Mouse (Mus musculus): ENCODE data around the gene Srcin1. TPM values are rescaled to one million over a fixed set of nuclear protein-coding genes. Genes with fewer than 3 reads are reported as not detected.
A peak's percentile ranks its signal among the peaks of the same experiment; 100 is the strongest.

The Srcin1 gene
- total RNA-seq, 2 experiments from 2014 or later: 271 to 286 TPM

DNA sequence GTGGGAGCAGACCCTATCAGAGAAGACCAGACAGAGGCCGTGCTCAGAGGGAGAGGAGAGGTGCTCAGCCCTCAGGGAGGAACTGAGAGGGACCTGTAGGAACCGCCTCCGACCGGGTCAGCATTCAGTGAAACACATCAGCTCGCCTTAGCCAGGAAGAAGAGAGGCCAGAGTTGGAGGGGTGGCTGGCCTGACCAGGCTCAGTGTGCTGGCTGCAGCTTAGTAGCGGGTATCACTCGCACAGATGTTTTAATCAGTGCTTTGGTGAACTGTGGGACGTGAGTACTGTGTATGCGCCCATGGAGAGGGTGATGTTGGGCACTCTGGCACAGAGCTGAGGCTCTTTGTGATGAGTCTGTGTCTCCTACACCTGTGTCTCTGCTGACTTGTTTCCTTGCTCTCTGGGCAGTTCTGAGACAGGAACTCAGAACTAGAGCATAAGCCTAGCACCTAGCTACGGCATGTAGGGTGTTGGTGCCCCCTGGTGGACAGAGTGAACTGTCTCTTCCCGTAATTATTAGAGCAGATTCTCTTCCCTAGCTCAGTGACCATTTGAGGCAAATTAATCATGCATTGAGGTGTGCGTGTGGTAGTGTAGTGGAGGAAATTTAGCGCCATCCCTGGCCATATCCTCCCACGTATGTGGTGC, 107.2 kb downstream of the Srcin1 start:
- DNase-seq (ENCODE audit: low spot score in 2 of 2): peak; percentile 89 to 92

DNA sequence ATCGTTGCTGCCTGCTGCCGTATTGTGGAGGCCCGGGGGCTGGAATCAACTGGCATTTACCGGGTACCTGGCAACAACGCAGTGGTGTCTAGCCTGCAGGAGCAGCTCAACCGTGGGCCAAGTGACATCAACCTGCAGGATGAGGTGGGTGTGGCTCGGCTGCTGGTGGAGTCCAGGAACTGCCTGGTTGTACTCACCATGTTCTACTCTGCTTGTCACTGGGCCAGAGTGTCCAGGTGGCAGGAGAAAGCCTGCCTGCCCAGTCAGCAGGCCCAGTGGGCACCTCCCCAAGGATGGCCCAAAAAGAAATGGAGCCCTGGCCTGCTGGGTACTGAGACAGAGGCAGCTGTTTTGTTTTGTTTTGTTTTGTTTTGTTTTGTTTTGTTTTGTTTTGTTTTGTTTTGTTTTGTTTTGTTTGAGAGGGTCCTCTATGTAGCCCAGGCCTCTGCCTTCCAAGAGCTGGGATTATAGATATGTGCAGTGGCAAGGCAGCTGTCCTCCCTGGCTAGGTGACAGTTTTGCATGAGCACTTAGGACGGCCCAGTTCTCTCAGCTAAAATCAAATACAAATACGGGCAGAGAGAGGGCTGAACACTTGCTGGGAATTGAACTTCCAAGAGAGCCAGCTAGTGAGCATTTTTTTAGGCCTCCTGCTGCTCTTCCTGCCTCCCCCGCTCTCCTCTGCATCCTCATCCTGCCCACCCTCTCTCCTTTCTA, 109.4 kb downstream of the Srcin1 start:
- peak in 1 of 2 experiments; percentile 35 for DNase-seq (ENCODE audit: low spot score in 2 of 2)

DNA sequence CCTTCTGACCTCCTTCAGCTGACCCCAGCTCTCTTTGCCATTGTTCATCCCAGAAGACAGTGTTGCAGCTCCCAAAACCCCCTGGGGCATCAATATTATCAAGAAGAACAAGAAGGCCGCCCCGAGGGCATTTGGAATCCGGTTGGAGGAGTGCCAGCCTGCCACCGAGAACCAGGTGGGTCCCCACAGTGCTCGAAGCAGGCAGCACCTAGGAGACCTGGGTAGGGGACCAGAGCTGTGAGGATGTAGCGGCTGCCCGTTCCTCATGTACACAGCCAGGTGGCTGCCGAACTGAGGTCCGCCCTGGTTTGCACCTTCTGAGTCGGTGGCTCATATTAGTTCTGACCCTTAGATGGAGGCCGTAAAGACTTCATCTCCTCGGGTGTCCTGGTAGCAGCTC, 110.0 kb downstream of the Srcin1 start:
- DNase-seq (ENCODE audit: low spot score in 2 of 2): no peak

DNA sequence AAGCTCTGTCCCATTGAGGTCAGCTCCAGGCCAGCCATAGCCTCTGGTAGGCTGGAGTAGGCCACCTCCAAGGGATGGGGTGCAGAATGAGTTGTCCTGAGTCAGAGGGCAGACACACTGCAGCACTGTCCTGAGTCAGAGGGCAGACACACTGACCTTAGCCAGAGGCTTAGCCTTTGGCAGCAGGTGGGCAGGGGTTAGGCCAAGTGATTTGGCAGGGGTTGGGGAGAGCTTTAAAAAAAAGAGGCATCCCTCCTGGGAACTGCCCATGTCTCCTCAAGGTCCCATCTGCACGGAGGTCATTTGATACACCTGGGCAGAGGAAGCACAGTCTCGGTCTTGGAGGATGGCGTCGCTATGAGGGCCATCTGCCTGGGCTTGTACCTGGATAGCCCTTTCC, 112.0 kb downstream of the Srcin1 start:
- DNase-seq (ENCODE audit: low spot score in 2 of 2): no peak

DNA sequence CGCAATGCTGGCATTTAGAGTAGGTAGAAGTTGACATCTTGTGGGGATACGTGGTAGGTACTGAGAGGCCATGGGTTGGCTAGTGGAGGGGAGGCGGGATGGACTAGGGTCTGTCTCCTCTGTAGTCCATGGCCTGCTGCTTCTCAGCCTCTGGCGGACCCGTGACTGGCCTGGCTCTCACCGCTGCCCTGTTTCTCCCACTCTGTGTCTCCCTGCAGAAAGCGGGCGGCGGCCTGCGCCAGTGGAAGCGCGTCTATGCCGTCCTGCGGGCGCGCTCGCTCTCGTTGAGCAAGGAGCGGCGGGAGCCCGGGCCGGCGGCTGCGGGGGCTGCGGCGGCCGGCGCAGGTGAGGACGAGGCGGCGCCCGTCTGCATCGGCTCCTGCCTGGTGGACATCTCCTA, 112.8 kb downstream of the Srcin1 start:
- no peak for DNase-seq (ENCODE audit: low spot score in 2 of 2)

DNA sequence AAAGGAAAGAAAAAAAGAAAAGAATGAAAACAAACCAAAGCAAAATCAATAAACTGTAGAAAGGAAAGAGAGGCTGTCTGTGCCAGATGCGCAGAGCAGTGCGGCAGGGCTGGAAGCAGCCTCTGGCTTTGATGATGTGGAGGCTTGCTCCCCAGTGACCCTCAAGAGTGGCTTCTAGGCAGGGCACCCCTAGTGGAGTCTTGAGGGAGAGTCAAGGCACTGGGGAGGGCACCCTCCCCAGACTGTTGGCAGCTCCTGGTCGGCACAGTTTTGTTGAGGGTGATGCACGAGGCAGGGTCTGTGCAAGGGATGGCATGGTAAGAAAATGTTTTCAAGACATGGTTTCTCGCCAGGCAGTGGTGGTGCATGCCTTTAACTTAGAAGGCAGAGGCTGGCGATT, 113.4 kb downstream of the Srcin1 start:
- DNase-seq (ENCODE audit: low spot score in 2 of 2): no peak

DNA sequence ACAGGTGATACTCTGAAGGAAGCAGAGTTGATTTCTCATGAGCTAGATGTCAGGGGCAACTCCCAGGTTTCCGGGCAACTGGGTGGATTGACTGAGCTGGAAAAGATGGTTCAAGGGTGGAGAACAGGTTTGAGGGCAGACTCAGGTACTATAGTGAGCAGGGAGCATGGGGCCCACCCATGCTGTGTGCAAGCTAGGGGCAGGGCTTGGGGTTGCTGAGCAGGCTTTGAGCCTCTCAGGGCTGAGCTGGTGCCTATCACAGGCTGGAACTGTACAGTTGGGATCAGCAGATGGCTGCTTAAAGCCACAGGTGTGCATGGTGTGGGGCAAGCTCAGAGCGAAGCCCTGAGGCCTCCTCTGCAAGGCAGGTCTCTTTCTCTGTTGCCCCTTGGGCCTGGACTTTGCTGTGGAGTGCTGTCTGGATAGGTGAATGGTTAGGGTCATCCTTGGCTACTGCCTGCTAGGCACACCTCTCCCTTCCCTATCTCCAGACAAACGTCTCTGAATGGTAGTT, 114.6 kb downstream of the Srcin1 start:
- DNase-seq (ENCODE audit: low spot score in 2 of 2): no peak

Other genes starting within 250 kb of the Srcin1 start
- under 1 TPM; 0.34 to 0.42 TPM for gene Gpr179, start 224.1 kb downstream of the Srcin1 start, total RNA-seq (2021)
- 10 to 100 TPM; 69.2 to 72.6 TPM for gene Socs7, start 213.6 kb downstream of the Srcin1 start, total RNA-seq (2021)
- gene Arhgap23, start 160.7 kb downstream of the Srcin1 start, total RNA-seq (2021): 10 to 100 TPM; 73.3 to 77.4 TPM
- under 1 TPM in 1 of 2 experiments, not detected in 1; 0.22 TPM for gene 4933428G20Rik, start 75.8 kb downstream of the Srcin1 start, total RNA-seq (2021)
- 1 to 10 TPM; 7.4 to 9.8 TPM for gene Epop, start 53.5 kb upstream of the Srcin1 start, total RNA-seq (2021)
- 10 to 100 TPM; 50.5 to 55.5 TPM for gene Mllt6, start 87.2 kb upstream of the Srcin1 start, total RNA-seq (2021)
- gene Cisd3, start 109.6 kb upstream of the Srcin1 start, total RNA-seq (2021): 10 to 100 TPM; 34.3 to 40.1 TPM
- gene Pcgf2, start 124.3 kb upstream of the Srcin1 start, total RNA-seq (2021): 10 to 100 TPM; 51.0 to 52.0 TPM
- 100 to 1,000 TPM; 146 to 170 TPM for gene Psmb3, start 127.2 kb upstream of the Srcin1 start, total RNA-seq (2021)
- 100 to 1,000 TPM; 121 to 138 TPM for gene Pip4k2b, start 168.5 kb upstream of the Srcin1 start, total RNA-seq (2021)
- gene Cwc25, start 190.4 kb upstream of the Srcin1 start, total RNA-seq (2021): 10 to 100 TPM; 19.5 to 20.6 TPM
- under 1 TPM; 0.58 to 0.85 TPM for gene 1700001P01Rik, start 199.7 kb upstream of the Srcin1 start, total RNA-seq (2021)
- gene Rpl23, start 206.3 kb upstream of the Srcin1 start, total RNA-seq (2021): 100 to 1,000 TPM; 458 to 501 TPM
- 100 to 1,000 TPM; 148 to 150 TPM for gene Lasp1, start 222.8 kb upstream of the Srcin1 start, total RNA-seq (2021)